Mouse (Mus musculus) neutrophil, adult 59 days (primary cell): Measurements from ENCODE around the gene Spata33. TPM values are rescaled to one million over a fixed set of nuclear protein-coding genes. Genes with fewer than 3 reads are reported as not detected.

Experiments
- total RNA-seq, 2 experiments: library from RNA; stranded (reverse); gene quantifications; 1 replicate in 1 of 2; 2 replicates in 1 of 2; pipeline ENCODE4 v1.2.4; 2023

Spata33 gene
- under 1 TPM in 1 of 2 experiments, not detected in 1; 0.13 TPM for total RNA-seq

GRCm38 (mm10) chr8:123212321-123213117, at the start of gene Spata33, which contains the start of gene Chmp1a:
TSS of gene Spata33 (plus strand) at chr8:123212832.
TSS of gene Chmp1a (minus strand) at chr8:123212763.

GRCm38 (mm10) chr8:123185566-123186409, 26.8 kb upstream of the Spata33 start, which contains the start of gene Dpep1:
TSS of gene Dpep1 (plus strand) at chr8:123186242.

GRCm38 (mm10) chr8:123224278-123225266, 11.9 kb downstream of the Spata33 start, which contains the start of gene Cdk10:
TSS of gene Cdk10 (plus strand) at chr8:123224842.

GRCm38 (mm10) chr8:123235520-123236497, 23.2 kb downstream of the Spata33 start, which contains the start of gene Spata2l:
TSS of gene Spata2l (minus strand) at chr8:123236233.

GRCm38 (mm10) chr8:123254099-123254885, 41.7 kb downstream of the Spata33 start, which contains the start of the genes Zfp276 and Vps9d1:
TSS of gene Zfp276 (plus strand) at chr8:123254195.
TSS of gene Vps9d1 (minus strand) at chr8:123254348.

Other genes starting within 250 kb of the Spata33 start
- gene Ankrd11, start 170.6 kb upstream of the Spata33 start, total RNA-seq = 100 to 1,000 TPM; 145 to 150 TPM
- gene Spg7, start 149.9 kb upstream of the Spata33 start, total RNA-seq = 10 to 100 TPM; 22.7 to 34.0 TPM
- gene Rpl13, start 110.5 kb upstream of the Spata33 start, total RNA-seq = 100 to 1,000 TPM; 407 to 457 TPM
- gene Cpne7, start 95.5 kb upstream of the Spata33 start, total RNA-seq = not detected
- gene Sult5a1, start 54.5 kb upstream of the Spata33 start, total RNA-seq = 1 to 10 TPM in 1 of 2 experiments, under 1 TPM in 1; 0.69 to 2.3 TPM
- under 1 TPM; 0.38 to 0.40 TPM for gene Dpep1, start 26.6 kb upstream of the Spata33 start, total RNA-seq
- 10 to 100 TPM; 71.8 to 89.1 TPM for gene Chmp1a, start 69 bp upstream of the Spata33 start, total RNA-seq
- gene Cdk10, start 12.0 kb downstream of the Spata33 start, total RNA-seq = 10 to 100 TPM; 23.5 to 29.2 TPM
- 1 to 10 TPM; 6.1 to 6.3 TPM for gene Spata2l, start 23.4 kb downstream of the Spata33 start, total RNA-seq
- gene Zfp276, start 41.4 kb downstream of the Spata33 start, total RNA-seq = 10 to 100 TPM; 35.6 to 38.0 TPM
- 10 to 100 TPM; 40.5 to 46.2 TPM for gene Vps9d1, start 41.5 kb downstream of the Spata33 start, total RNA-seq
- 10 to 100 TPM; 41.0 to 55.4 TPM for gene Fanca, start 105.7 kb downstream of the Spata33 start, total RNA-seq
- under 1 TPM; 0.22 to 0.71 TPM for gene Spire2, start 119.9 kb downstream of the Spata33 start, total RNA-seq
- 100 to 1,000 TPM; 119 to 121 TPM for gene Tcf25, start 160.9 kb downstream of the Spata33 start, total RNA-seq
- gene Mc1r, start 194.3 kb downstream of the Spata33 start, total RNA-seq = not detected
- gene Tubb3, start 198.6 kb downstream of the Spata33 start, total RNA-seq = under 1 TPM in 1 of 2 experiments, not detected in 1; 0.33 TPM
- gene Def8, start 210.7 kb downstream of the Spata33 start, total RNA-seq = 10 to 100 TPM; 42.3 to 51.5 TPM